Mouse (Mus musculus): ENCODE measurements around the gene Sun1.

DNA sequence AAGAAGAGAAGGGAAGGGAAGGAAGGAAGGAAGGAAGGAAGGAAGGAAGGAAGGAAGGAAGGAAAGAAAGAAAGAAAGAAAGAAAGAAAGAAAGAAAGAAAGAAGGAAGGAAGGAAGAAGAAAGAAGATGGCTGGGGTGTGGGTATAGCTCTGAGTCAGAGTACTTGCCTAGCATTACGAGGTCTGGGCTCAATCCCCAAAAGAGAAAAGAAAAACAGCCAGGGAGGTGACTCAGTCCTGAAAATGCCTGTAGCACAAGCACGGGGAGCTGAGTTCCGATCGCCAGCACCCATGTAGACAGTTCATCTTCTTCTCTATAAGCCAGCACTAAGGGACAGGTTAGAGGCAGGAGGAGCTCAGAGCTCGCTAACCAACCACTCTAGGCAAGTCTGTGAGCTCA lies 10.7 kb upstream of the Sun1 start:
- no peak for TF ChIP-seq CTCF (IDR thresholded peaks at IDR 0.05)
- TF ChIP-seq EP300 (IDR thresholded peaks at IDR 0.05), result no peak
